Mouse (Mus musculus): ENCODE results near the gene Gtf2f1.
"Not testable (repeated sequence)": the region's sequence is repeated elsewhere in the genome, so short reads cannot be mapped to it uniquely, and the experiment has no call there.

Gene Gtf2f1

GRCm38 (mm10) chr17:57011236-57012141 is at the start of gene Gtf2f1, which contains the start of gene Gm17949:
Gene Gtf2f1, minus strand, starts transcription at chr17:57011288.
Gene Gm17949, plus strand, starts transcription at chr17:57011469.
- DNase-seq (ENCODE audit: low read depth, low spot score), result peak; percentile 98

- DNase-seq (ENCODE audit: low read depth, low spot score), result peak; percentile 92
Measured at GRCm38 (mm10) chr17:57060231-57060801, 49.2 kb upstream of the Gtf2f1 start.

GRCm38 (mm10) chr17:57059486-57059977 is 48.4 kb upstream of the Gtf2f1 start, which contains the start of gene Slc25a23:
Gene Slc25a23, minus strand, starts transcription at chr17:57059863.
- peak; percentile 37 for DNase-seq (ENCODE audit: low read depth, low spot score)

- no peak for DNase-seq (ENCODE audit: low read depth, low spot score)
Measured at GRCm38 (mm10) chr17:57058891-57059485, 47.9 kb upstream of the Gtf2f1 start, which contains the start of gene Crb3. Gene Crb3, plus strand, starts transcription at chr17:57059105.

GRCm38 (mm10) chr17:57056246-57056645 is 45.2 kb upstream of the Gtf2f1 start:
- no peak for DNase-seq (ENCODE audit: low read depth, low spot score)

- DNase-seq (ENCODE audit: low read depth, low spot score), result not testable (repeated sequence)
Measured at GRCm38 (mm10) chr17:57051679-57052078, 40.6 kb upstream of the Gtf2f1 start.

GRCm38 (mm10) chr17:57048816-57049215 is 37.7 kb upstream of the Gtf2f1 start:
- no peak for DNase-seq (ENCODE audit: low read depth, low spot score)

GRCm38 (mm10) chr17:57047406-57047805 is 36.3 kb upstream of the Gtf2f1 start:
- no peak for DNase-seq (ENCODE audit: low read depth, low spot score)

GRCm38 (mm10) chr17:57041554-57041953 is 30.5 kb upstream of the Gtf2f1 start, which contains the start of gene Slc25a41:
Gene Slc25a41, minus strand, starts transcription at chr17:57041654.
- no peak for DNase-seq (ENCODE audit: low read depth, low spot score)

GRCm38 (mm10) chr17:57038978-57039377 is 27.9 kb upstream of the Gtf2f1 start:
- no peak for DNase-seq (ENCODE audit: low read depth, low spot score)

GRCm38 (mm10) chr17:57032854-57033253 is 21.8 kb upstream of the Gtf2f1 start:
- no peak for DNase-seq (ENCODE audit: low read depth, low spot score)

GRCm38 (mm10) chr17:57031661-57032420 is 20.8 kb upstream of the Gtf2f1 start:
- peak; percentile 100 for DNase-seq (ENCODE audit: low read depth, low spot score)

- no peak for DNase-seq (ENCODE audit: low read depth, low spot score)
Measured at GRCm38 (mm10) chr17:57030931-57031660, 20.0 kb upstream of the Gtf2f1 start, which contains the start of gene Khsrp. Gene Khsrp, minus strand, starts transcription at chr17:57031522.

GRCm38 (mm10) chr17:57029691-57030090 is 18.6 kb upstream of the Gtf2f1 start:
- DNase-seq (ENCODE audit: low read depth, low spot score), result no peak

GRCm38 (mm10) chr17:57027471-57027870 is 16.4 kb upstream of the Gtf2f1 start:
- DNase-seq (ENCODE audit: low read depth, low spot score), result no peak

- DNase-seq (ENCODE audit: low read depth, low spot score), result no peak
Measured at GRCm38 (mm10) chr17:57020960-57021359, 9.9 kb upstream of the Gtf2f1 start.

GRCm38 (mm10) chr17:57019693-57020092 is 8.6 kb upstream of the Gtf2f1 start:
- DNase-seq (ENCODE audit: low read depth, low spot score), result no peak

GRCm38 (mm10) chr17:57012245-57012795 is 1.2 kb upstream of the Gtf2f1 start:
- no peak for DNase-seq (ENCODE audit: low read depth, low spot score)

GRCm38 (mm10) chr17:57010911-57011235 is 215 bp downstream of the Gtf2f1 start:
- DNase-seq (ENCODE audit: low read depth, low spot score), result no peak

Data from retina, adult 2 months (tissue).